Mouse (Mus musculus) large intestine, adult 2 months (tissue): ENCODE data around the gene Etl4. TPM values are rescaled to one million over a fixed set of nuclear protein-coding genes. Genes with fewer than 3 reads are reported as not detected.
A peak's percentile ranks its signal among the peaks of the same experiment; 100 is the strongest.
"Not testable (repeated sequence)": the region's sequence is repeated elsewhere in the genome, so short reads cannot be mapped to it uniquely, and the experiment has no call there.

ENCODE experiments used
- DNase-seq: peaks from one replicate; pipeline ENCODE4 v3.0.0-alpha.2; 2012; ENCODE audit warnings: low read depth, low spot score
- WGBS: fragments of 180-500 bp; shearing (Covaris S2); methylation state at CpG from one replicate; pipeline ENCODE4 v1.1.7; 2018; 5-methylcytosine and 5-hydroxymethylcytosine counted together
- polyA plus RNA-seq: library from polyadenylated mRNA; depleted of rRNA; stranded (reverse); fragments of >200 nt; gene quantifications from 2 replicates; pipeline ENCODE4 v1.2.3, GENCODE M21; 2012

The Etl4 gene
- polyA plus RNA-seq, 1 experiment = 18.2 TPM

GRCm38 (mm10) chr2:20145368-20145767 lies 235.8 kb downstream of the Etl4 start:
- WGBS = 43% methylated on average over 4 of the region's 4 CpGs
- DNase-seq = no peak

- 57% methylated on average over 1 of the region's 1 CpGs for WGBS
- no peak for DNase-seq
These were observed 257.5 kb downstream of the Etl4 start for GRCm38 (mm10) chr2:20167073-20167472.

GRCm38 (mm10) chr2:20167566-20167965 lies 258.0 kb downstream of the Etl4 start:
- WGBS = 39% methylated on average over 5 of the region's 5 CpGs
- DNase-seq = no peak

GRCm38 (mm10) chr2:20168156-20168555 lies 258.6 kb downstream of the Etl4 start:
- WGBS = 73% methylated on average over 4 of the region's 4 CpGs
- no peak for DNase-seq

- not testable (repeated sequence) for DNase-seq
- 47% methylated on average over 6 of the region's 6 CpGs for WGBS
These were observed 267.0 kb downstream of the Etl4 start for GRCm38 (mm10) chr2:20176456-20177184.

GRCm38 (mm10) chr2:20177236-20177635 lies 267.7 kb downstream of the Etl4 start:
- DNase-seq = not testable (repeated sequence)
- 90% methylated on average over 3 of the region's 3 CpGs for WGBS

- 90% methylated on average over 5 of the region's 5 CpGs for WGBS
- DNase-seq = not testable (repeated sequence)
These were observed 271.0 kb downstream of the Etl4 start for GRCm38 (mm10) chr2:20180561-20180960.

GRCm38 (mm10) chr2:20187223-20187622 lies 277.6 kb downstream of the Etl4 start:
- WGBS = 83% methylated on average over 7 of the region's 7 CpGs
- DNase-seq = not testable (repeated sequence)

- WGBS = 68% methylated on average over 7 of the region's 7 CpGs
- DNase-seq = no peak
These were observed 293.4 kb downstream of the Etl4 start for GRCm38 (mm10) chr2:20203011-20203410.

GRCm38 (mm10) chr2:20206647-20207046 lies 297.1 kb downstream of the Etl4 start:
- DNase-seq = no peak
- 68% methylated on average over 1 of the region's 1 CpGs for WGBS

GRCm38 (mm10) chr2:20208683-20209194 lies 299.2 kb downstream of the Etl4 start:
- no peak for DNase-seq
- 71% methylated on average over 3 of the region's 3 CpGs for WGBS

GRCm38 (mm10) chr2:20209359-20209758 lies 299.8 kb downstream of the Etl4 start:
- no peak for DNase-seq
- 52% methylated on average over 4 of the region's 4 CpGs for WGBS

GRCm38 (mm10) chr2:20216275-20216674 lies 306.7 kb downstream of the Etl4 start:
- 84% methylated on average over 2 of the region's 2 CpGs for WGBS
- no peak for DNase-seq

GRCm38 (mm10) chr2:20216686-20217437 lies 307.3 kb downstream of the Etl4 start:
- DNase-seq = no peak
- WGBS = 83% methylated on average over 5 of the region's 5 CpGs

- no peak for DNase-seq
- 70% methylated on average over 4 of the region's 4 CpGs for WGBS
These were observed 321.8 kb downstream of the Etl4 start for GRCm38 (mm10) chr2:20231371-20231770.

GRCm38 (mm10) chr2:20248043-20248664 lies 338.6 kb downstream of the Etl4 start:
- no peak for DNase-seq
- WGBS = 70% methylated on average over 4 of the region's 4 CpGs

- 60% methylated on average over 4 of the region's 4 CpGs for WGBS
These were observed 339.8 kb downstream of the Etl4 start for GRCm38 (mm10) chr2:20249403-20249802.

GRCm38 (mm10) chr2:20276124-20276523 lies 366.5 kb downstream of the Etl4 start:
- WGBS = 53% methylated on average over 2 of the region's 2 CpGs
- peak; percentile 25 for DNase-seq

More at GRCm38 (mm10) chr2:20249403-20249802, 339.8 kb downstream of the Etl4 start:
- DNase-seq = no peak

GRCm38 (mm10) chr2:20281903-20282302 lies 372.3 kb downstream of the Etl4 start:
- no peak for DNase-seq
- 65% methylated on average over 2 of the region's 2 CpGs for WGBS

GRCm38 (mm10) chr2:20284425-20284824 lies 374.8 kb downstream of the Etl4 start:
- WGBS = 71% methylated on average over 2 of the region's 2 CpGs
- DNase-seq = no peak
